Comparison of ENCODE assay signal across 29 mouse cellular contexts in the genomic region with DNA sequence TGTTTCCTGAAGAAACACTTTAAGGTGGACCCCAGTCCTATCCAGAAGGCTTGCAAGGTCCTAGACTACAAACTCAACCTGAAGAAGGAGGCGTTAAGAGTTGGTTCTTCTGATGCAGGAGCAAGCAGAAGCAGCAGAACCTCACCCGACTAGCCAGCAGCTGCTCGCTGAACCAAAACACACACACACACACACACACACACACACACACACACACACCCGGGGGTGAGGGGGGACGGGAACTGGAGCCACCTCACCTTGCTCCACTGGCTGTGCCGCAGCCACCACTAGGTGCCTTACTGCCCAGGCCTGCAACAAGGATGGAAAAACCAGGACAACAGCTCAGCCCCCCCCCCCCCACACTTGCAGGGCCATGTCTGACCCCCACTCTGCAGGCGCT. TPM values are rescaled to one million over a fixed set of nuclear protein-coding genes. Genes with fewer than 3 reads are reported as not detected.
DNase-seq lines count a peak whose midpoint lies in the region; ATAC-seq and TF ChIP-seq lines count a peak whose summit lies in the region.
"Had no signal": no experiment of that assay in that cellular context is flagged by ENCODE, and none has a peak within 500 bp of the region (broad histone marks: within the 10 kb centered on the region; RNA-seq: fewer than 3 reads in every experiment).

No protein-coding gene starts in this region.

- no peaks in the 10 kb centered on the region; the same call in 1 of the 2 replicates for H3K27me3 ChIP-seq in cerebellum, adult 2 months (ENCODE audit: control insufficient read depth, insufficient read depth, low read length)
- H3K27me3 ChIP-seq: embryonic facial prominence, embryonic 13.5 days; forebrain, embryonic 12.5 days; forebrain, embryonic 15.5 days; heart, embryonic 12.5 days; heart, embryonic 15.5 days; hindbrain, embryonic 13.5 days had no signal

- no peak for TF ChIP-seq POLR2A in cerebellum, adult 2 months (IDR thresholded peaks at IDR 0.05; ENCODE audit: borderline replicate concordance, insufficient read depth, low read length)

- H3K27ac ChIP-seq in cerebellum, adult 2 months (ENCODE audit: insufficient read depth, low read length), result peak overlapping the region; percentile 8; the same call in 1 of the 2 replicates
- H3K27ac ChIP-seq: embryonic facial prominence, embryonic 10.5 days; embryonic facial prominence, embryonic 13.5 days; forebrain, embryonic 12.5 days; forebrain, embryonic 15.5 days; heart, embryonic 15.5 days; hindbrain, embryonic 10.5 days; hindbrain, embryonic 13.5 days had no signal

- no peak overlapping the region for H3K4me3 ChIP-seq in cerebellum, adult 2 months (replicated peaks; ENCODE audit: insufficient read depth, low read depth, low read length)
- H3K4me3 ChIP-seq: embryonic facial prominence, embryonic 10.5 days; embryonic facial prominence, embryonic 13.5 days; erythroblast, embryonic 14.5 days; forebrain, embryonic 12.5 days; forebrain, embryonic 15.5 days; heart, embryonic 12.5 days; heart, embryonic 15.5 days; hindbrain, embryonic 10.5 days; hindbrain, embryonic 13.5 days had no signal

- DNase-seq in cerebellum, adult 2 months, result no peak
- no peak for DNase-seq in cerebellum, postnatal 10 days
- DNase-seq in kidney, postnatal 4 days, result peak; percentile 26 to 41
- no peak for DNase-seq in kidney, postnatal 10 days
- DNase-seq in A20 (ENCODE audit: low read depth, low spot score), result peak; percentile 50
- DNase-seq in urinary bladder, postnatal 14 days (ENCODE audit: low spot score), result no peak
- DNase-seq in T-cell, adult 2 months (ENCODE audit: low spot score), result no peak
- DNase-seq: adrenal gland, adult 2 months; adrenal gland, postnatal 14 days; cerebellum, adult 11 months; cerebellum, adult 8-10 months; cerebellum, postnatal 25 days; embryo, embryonic 11 days; gastrocnemius, postnatal 25 days; heart, adult 18-20 months; heart, postnatal 10 days; heart, postnatal 36 days had no signal

- peaks cover 16% of the 10 kb centered on the region; the same call in 1 of the 2 replicates for H3K4me1 ChIP-seq in cerebellum, adult 2 months (ENCODE audit: control insufficient read depth, insufficient read depth, low read length)
- H3K4me1 ChIP-seq: embryonic facial prominence, embryonic 10.5 days; embryonic facial prominence, embryonic 13.5 days; forebrain, embryonic 12.5 days; forebrain, embryonic 15.5 days; heart, embryonic 12.5 days; heart, embryonic 15.5 days; hindbrain, embryonic 10.5 days; hindbrain, embryonic 13.5 days had no signal

- 86% methylated on average over 7 of the region's 7 CpGs for WGBS in cerebellum, adult 2 months

- 0 out of 2 replicates have a peak, but pooled peaks have one; percentile 16 for ATAC-seq in neutrophil, adult 5-6 weeks (ENCODE audit: extremely low read depth, insufficient number of reproducible peaks, low FRiP score, poor library complexity, severe bottlenecking)
- ATAC-seq: CD4-positive, CD25-positive, alpha-beta regulatory T cell, adult 4 months; forebrain, embryonic 15.5 days; hindbrain, embryonic 16.5 days had no signal

- no peak for TF ChIP-seq CTCF in cerebellum, adult 2 months (IDR thresholded peaks at IDR 0.05; ENCODE audit: borderline replicate concordance, insufficient read depth, low read depth, low read length)

RNA-seq across cellular contexts. Expression of gene Bag3, which starts 42.9 kb away (rescaled TPM):
- polyA plus RNA-seq in cerebellum, adult 2 months (2012; rRNA removed), result 17.3 and 19.0 TPM in 2 replicates
- 0.70 and 0.98 TPM in 2 replicates for total RNA-seq in neutrophil, adult 5-6 weeks (2017)

RNA-seq across cellular contexts. Expression of gene Inpp5f, which starts 44.8 kb away (rescaled TPM):
- polyA plus RNA-seq in cerebellum, adult 2 months (2012; rRNA removed), result 101 and 104 TPM in 2 replicates
- total RNA-seq in neutrophil, adult 5-6 weeks (2017), result 67.3 and 70.7 TPM in 2 replicates

Comparison
In these comparisons a context has a peak if more than half of its experiments do, and no peak if none do; other contexts are left out.
1. DNase-seq: peak in kidney, postnatal 4 days (2 of 2) and A20 (single experiment); none in cerebellum, adult 2 months (0 of 2), cerebellum, postnatal 10 days (0 of 2), kidney, postnatal 10 days (single experiment), urinary bladder, postnatal 14 days (single experiment) and T-cell, adult 2 months (single experiment).